21 mouse cellular contexts compared by ENCODE assay signal in genomic region chr7:144251250-144251649, GRCm38 (mm10).
A peak's percentile ranks its signal among the peaks of the same experiment; 100 is the strongest.
DNase-seq lines count a peak whose midpoint lies in the region; ATAC-seq and TF ChIP-seq lines count a peak whose summit lies in the region.
"Had no signal": no experiment of that assay in that cellular context is flagged by ENCODE, and none has a peak within 500 bp of the region (broad histone marks: within the 10 kb centered on the region; RNA-seq: fewer than 3 reads in every experiment).

No protein-coding gene starts in this region.

- no peak; the same call in none of the 2 replicates for TF ChIP-seq CTCF in left cerebral cortex, adult 2 months (IDR thresholded peaks at IDR 0.05)
- peak in 1 of 2 experiments; percentile 32; a peak in 2 of 4 replicates for TF ChIP-seq CTCF in CH12.LX (conservative IDR thresholded peaks at IDR 0.05 in 1 of 2, IDR thresholded peaks at IDR 0.05 in 1 of 2; ENCODE audit: low read depth in 2 of 2, low read length in 2 of 2)
- TF ChIP-seq CTCF in brain, embryonic 14.5 days (IDR thresholded peaks at IDR 0.05; ENCODE audit: borderline replicate concordance, extremely low read depth, insufficient read depth, insufficient read length) = no peak; the same call in 1 of the 2 replicates

- TF ChIP-seq POLR2A in CH12.LX (IDR thresholded peaks at IDR 0.05; ENCODE audit: low read depth, low read length) = no peak
- no peak for TF ChIP-seq POLR2A in brain, embryonic 14.5 days (IDR thresholded peaks at IDR 0.05; ENCODE audit: borderline replicate concordance, extremely low read depth, insufficient read depth, insufficient read length, poor library complexity, severe bottlenecking)

- no peak overlapping the region for H3K4me3 ChIP-seq in forebrain, embryonic 16.5 days (replicated peaks; ENCODE audit: low read length)
- no peak overlapping the region for H3K4me3 ChIP-seq in forebrain, embryonic 10.5 days
- H3K4me3 ChIP-seq in left cerebral cortex, adult 2 months = no peak overlapping the region
- no peak overlapping the region for H3K4me3 ChIP-seq in CH12.LX (replicated peaks in 1 of 3; ENCODE audit: low read depth in 2 of 3, low read length in 2 of 3, poor library complexity in 1 of 3)
- H3K4me3 ChIP-seq: embryonic facial prominence, embryonic 10.5 days; gastrocnemius, adult 2 months; hindbrain, embryonic 12.5 days; limb, embryonic 12.5 days had no signal

- H3K9ac ChIP-seq in forebrain, embryonic 16.5 days (replicated peaks; ENCODE audit: low read depth, low read length) = no peak overlapping the region
- H3K9ac ChIP-seq in CH12.LX (ENCODE audit: insufficient read depth, low read depth) = no peak overlapping the region
- H3K9ac ChIP-seq: hindbrain, embryonic 12.5 days; limb, embryonic 12.5 days; liver, postnatal 0 days had no signal

- no peaks in the 10 kb centered on the region for H3K27me3 ChIP-seq in forebrain, embryonic 16.5 days (replicated peaks; ENCODE audit: control insufficient read depth, insufficient read depth, low read length)
- H3K27me3 ChIP-seq in forebrain, embryonic 10.5 days (ENCODE audit: poor library complexity, severe bottlenecking) = no peaks in the 10 kb centered on the region
- H3K27me3 ChIP-seq in CH12.LX (replicated peaks) = peaks cover 59% of the 10 kb centered on the region
- H3K27me3 ChIP-seq: hindbrain, embryonic 12.5 days; limb, embryonic 12.5 days had no signal

- H3K4me1 ChIP-seq in forebrain, embryonic 16.5 days (replicated peaks; ENCODE audit: control insufficient read depth, insufficient read depth, low read length) = peaks cover 10% of the 10 kb centered on the region
- peaks cover 19% of the 10 kb centered on the region for H3K4me1 ChIP-seq in forebrain, embryonic 10.5 days
- peaks cover 5% of the 10 kb centered on the region in 2 experiments; a peak in 1 of 4 replicates for H3K4me1 ChIP-seq in CH12.LX (ENCODE audit: control insufficient read depth in 1 of 2, insufficient read depth in 2 of 2)
- H3K4me1 ChIP-seq: limb, embryonic 12.5 days had no signal

- dilution Hi-C loops in CH12.LX (cut with MboI; ENCODE audit: extremely low pct_ligation_motif_present, extremely low pct_unique_long_range_greater_than_20kb, low sequenced_read_pairs) = no loop called here

- intact Hi-C loops in left cerebral cortex, adult 2 months (cut with DNase I) = no loop called here

- H3K79me2 ChIP-seq in CH12.LX (replicated peaks; ENCODE audit: control insufficient read depth, extremely low read depth, insufficient read depth, poor library complexity, severe bottlenecking) = no peaks in the 10 kb centered on the region

- no peak overlapping the region for H3K27ac ChIP-seq in forebrain, embryonic 16.5 days (ENCODE audit: low read length)
- no peak overlapping the region for H3K27ac ChIP-seq in forebrain, embryonic 10.5 days
- H3K27ac ChIP-seq in left cerebral cortex, adult 2 months = peak overlapping the region; percentile 80
- H3K27ac ChIP-seq in CH12.LX (ENCODE audit: insufficient read depth, low read depth) = no peak overlapping the region
- H3K27ac ChIP-seq: embryonic facial prominence, embryonic 10.5 days; gastrocnemius, adult 2 months; hindbrain, embryonic 12.5 days; limb, embryonic 12.5 days; stomach, postnatal 0 days had no signal

- no peaks in the 10 kb centered on the region for H3K36me3 ChIP-seq in forebrain, embryonic 16.5 days (ENCODE audit: control insufficient read depth, insufficient read depth)
- no peaks in the 10 kb centered on the region for H3K36me3 ChIP-seq in forebrain, embryonic 10.5 days (replicated peaks)
- no peaks in the 10 kb centered on the region for H3K36me3 ChIP-seq in CH12.LX (replicated peaks in 1 of 2; ENCODE audit: control insufficient read depth in 1 of 2, insufficient read depth in 1 of 2, low read length in 1 of 2)
- H3K36me3 ChIP-seq: embryonic facial prominence, embryonic 10.5 days; hindbrain, embryonic 12.5 days; limb, embryonic 12.5 days had no signal

- ATAC-seq in forebrain, embryonic 16.5 days = peak; percentile 37; the same call in 1 of the 2 replicates
- ATAC-seq: intestine, postnatal 0 days; liver, postnatal 0 days had no signal

- 35% methylated on average over 6 of the region's 6 CpGs for WGBS in forebrain, embryonic 16.5 days
- WGBS in forebrain, embryonic 10.5 days = 67% methylated on average over 6 of the region's 6 CpGs

- no peaks in the 10 kb centered on the region for H3K9me3 ChIP-seq in forebrain, embryonic 16.5 days (ENCODE audit: control insufficient read depth, low read length)
- no peaks in the 10 kb centered on the region for H3K9me3 ChIP-seq in forebrain, embryonic 10.5 days
- no peaks in the 10 kb centered on the region for H3K9me3 ChIP-seq in CH12.LX (replicated peaks; ENCODE audit: low read length)
- H3K9me3 ChIP-seq: embryonic facial prominence, embryonic 10.5 days; hindbrain, embryonic 12.5 days; limb, embryonic 12.5 days had no signal

- in situ Hi-C loops in CH12.LX (cut with MboI; ENCODE audit: low pct_ligation_motif_present, low pct_unique_long_range_greater_than_20kb, low sequenced_read_pairs) = no loop called here

- DNase-seq in forebrain, embryonic 10.5 days (ENCODE audit: extremely low spot score, low spot score) = no peak
- DNase-seq in left cerebral cortex, adult 2 months (ENCODE audit: extremely low spot score in 1 of 2, low spot score in 2 of 2) = peak in 1 of 2 experiments; percentile 27
- no peak for DNase-seq in left cerebral cortex, adult 8-10 months (ENCODE audit: low spot score in 2 of 2)
- no peak for DNase-seq in CH12.LX (ENCODE audit: extremely low read depth)
- DNase-seq in brain, embryonic 14.5 days (ENCODE audit: low read depth) = peak; percentile 57
- DNase-seq in kidney, adult 18-20 months = no peak
- DNase-seq: adrenal gland, adult 2 months; B cell, adult 2 months; cerebellum, adult 18-20 months; gastrocnemius, adult 2 months; kidney, postnatal 4 days; liver, postnatal 0 days; lung, postnatal 10 days had no signal

- no peak overlapping the region for H3K4me2 ChIP-seq in forebrain, embryonic 16.5 days (ENCODE audit: low read length)
- no peak overlapping the region for H3K4me2 ChIP-seq in CH12.LX (ENCODE audit: insufficient read depth, low read depth, poor library complexity, severe bottlenecking)
- H3K4me2 ChIP-seq: hindbrain, embryonic 12.5 days; limb, embryonic 12.5 days; liver, embryonic 11.5 days; midbrain, embryonic 11.5 days had no signal

- TF ChIP-seq EP300 in CH12.LX (IDR thresholded peaks at IDR 0.05; ENCODE audit: low read length) = no peak

- no peak; the same call in 1 of the 2 replicates for TF ChIP-seq RAD21 in CH12.LX (IDR thresholded peaks at IDR 0.05; ENCODE audit: low read depth, low read length)

TF ChIP-seq in CH12.LX, 34 proteins besides CTCF, POLR2A, EP300 and RAD21:
- peak; percentile 16 for TF ChIP-seq SMC3 (IDR thresholded peaks at IDR 0.05; ENCODE audit: low read depth, low read length)
- TF ChIP-seq MXI1 (IDR thresholded peaks at IDR 0.05; ENCODE audit: low read depth, low read length) = no peak
- TF ChIP-seq TBP (conservative IDR thresholded peaks at IDR 0.05; ENCODE audit: low read depth, low read length) = no peak
- TF ChIP-seq BHLHE40 (IDR thresholded peaks at IDR 0.05; ENCODE audit: low read depth, low read length) = no peak
- TF ChIP-seq RCOR1 (conservative IDR thresholded peaks at IDR 0.05; ENCODE audit: low read depth, low read length) = no peak
- no peak for TF ChIP-seq SIN3A (IDR thresholded peaks at IDR 0.05; ENCODE audit: low read length)
- TF ChIP-seq MAX (IDR thresholded peaks at IDR 0.05; ENCODE audit: low read length) = no peak
- TF ChIP-seq NRF1 (IDR thresholded peaks at IDR 0.05; ENCODE audit: low read depth, low read length) = no peak
